Mouse (Mus musculus) E14TG2a.4 (cell line): ENCODE measurements at regions not wholly inside any gene's neighbourhood (a gene's known extent, or its start where the extent isn't known, plus 50 kb on each side); places are given as distances from the start of the nearest gene placed in this dataset.

Source experiments
- CTCF ChIP-seq: conservative IDR thresholded peaks from 2 replicates; pipeline ENCODE4 v1.5.1; 2014; ENCODE audit warnings: low read length
- NANOG ChIP-seq: IDR thresholded peaks from 2 replicates; pipeline ENCODE4 v1.6.1; 2014; ENCODE audit warnings: borderline replicate concordance, low read length, mixed read lengths

- TF ChIP-seq CTCF (no peak), NANOG (no peak)
Observed at GRCm38 (mm10) chrX:12294452-12294851, 134.3 kb upstream of the Bcor start.
